Mouse (Mus musculus) granulocyte monocyte progenitor cell, adult 5-6 weeks (primary cell): Measurements from ENCODE around the gene Grin2b. TPM values are rescaled to one million over a fixed set of nuclear protein-coding genes. Genes with fewer than 3 reads are reported as not detected.
"Not testable (repeated sequence)": the region's sequence is repeated elsewhere in the genome, so short reads cannot be mapped to it uniquely, and the experiment has no call there.

ENCODE experiments used
- ATAC-seq: replicated peaks from 2 replicates; pipeline ENCODE4 v1.8.0; 2016; ENCODE audit warnings: mild to moderate bottlenecking, moderate TSS enrichment, inconsistent platforms; ENCODE audit not compliant: poor library complexity, severe bottlenecking
- total RNA-seq, 2 experiments: library from RNA; stranded (forward) in 1 of 2; stranded (reverse) in 1 of 2; fragments of 200-712, 200-1000 nt in 1 of 2; fragments of >200 nt in 1 of 2; fragmentation: Nextera tagmentation in 1 of 2; gene quantifications; 2 replicates each; pipeline ENCODE4 v1.2.3; 2014 to 2017

Gene Grin2b
- total RNA-seq, 2 experiments from 2014 or later: not detected

GRCm38 (mm10) chr6:135714236-135714635 is 459.1 kb downstream of the Grin2b start:
- ATAC-seq: no peak

GRCm38 (mm10) chr6:135713716-135714115 is 459.6 kb downstream of the Grin2b start:
- no peak for ATAC-seq

GRCm38 (mm10) chr6:135706850-135707522 is 466.3 kb downstream of the Grin2b start:
- peak; percentile 55 for ATAC-seq

- no peak for ATAC-seq
These were observed 469.7 kb downstream of the Grin2b start for GRCm38 (mm10) chr6:135703655-135704054.

GRCm38 (mm10) chr6:135701361-135701760 is 471.9 kb downstream of the Grin2b start:
- ATAC-seq: no peak

GRCm38 (mm10) chr6:135700717-135701345 is 472.5 kb downstream of the Grin2b start:
- ATAC-seq: peak; percentile 53

GRCm38 (mm10) chr6:135692533-135692932 is 480.8 kb downstream of the Grin2b start:
- no peak for ATAC-seq

GRCm38 (mm10) chr6:135691561-135691960 is 481.8 kb downstream of the Grin2b start:
- ATAC-seq: no peak

GRCm38 (mm10) chr6:135687926-135688325 is 485.4 kb downstream of the Grin2b start:
- no peak for ATAC-seq

- no peak for ATAC-seq
These were observed 489.1 kb downstream of the Grin2b start for GRCm38 (mm10) chr6:135684206-135684605.

GRCm38 (mm10) chr6:135681423-135681822 is 491.9 kb downstream of the Grin2b start:
- not testable (repeated sequence) for ATAC-seq

GRCm38 (mm10) chr6:135680105-135680710 is 493.1 kb downstream of the Grin2b start:
- no peak for ATAC-seq

- no peak for ATAC-seq
These were observed 498.9 kb downstream of the Grin2b start for GRCm38 (mm10) chr6:135674380-135674779.

GRCm38 (mm10) chr6:135672003-135672402 is 501.3 kb downstream of the Grin2b start:
- ATAC-seq: no peak

Other genes with a start within 250 kb of the Grin2b start
- 0.26 TPM in 1 of 2 replicates, not detected in the other for gene Gm8994, start 154.0 kb upstream of the Grin2b start, total RNA-seq (2014; fragmentation: Nextera tagmentation)
- gene Gm8994, start 154.0 kb upstream of the Grin2b start, total RNA-seq (2017): not detected in 2 replicates
- gene E330021D16Rik, start 242.1 kb upstream of the Grin2b start, total RNA-seq (2014; fragmentation: Nextera tagmentation): not detected in 2 replicates
- gene E330021D16Rik, start 242.1 kb upstream of the Grin2b start, total RNA-seq (2017): not detected in 2 replicates